Mouse (Mus musculus) forebrain, postnatal 0 days (tissue): Measurements from ENCODE around the gene Cebpzos. TPM values are rescaled to one million over a fixed set of nuclear protein-coding genes. Genes with fewer than 3 reads are reported as not detected.

ENCODE experiments used
- ATAC-seq: fragments of 200-750 bp; cut with Nextera tagmentation; 2 replicates; pipeline ENCODE4 v1.8.0; 2017; ENCODE audit warnings: mild to moderate bottlenecking, moderate library complexity
- DNase-seq: peaks from one replicate; pipeline ENCODE4 v3.0.0-alpha.2; 2015
- H3K27ac ChIP-seq: fragments of 300-500 bp; sonication (generic); 2 replicates; pipeline ENCODE4 v1.5.1; 2014; ENCODE audit warnings: low read depth, mild to moderate bottlenecking, antibody characterized with exemption, low read length, moderate library complexity, mixed read lengths
- H3K27me3 ChIP-seq: fragments of 300-500 bp; sonication (generic); 2 replicates; pipeline ENCODE4 v1.6.1; 2014; ENCODE audit warnings: mild to moderate bottlenecking, low read length, mixed read lengths; ENCODE audit not compliant: insufficient read depth
- H3K36me3 ChIP-seq: fragments of 300-500 bp; sonication (generic); 2 replicates; pipeline ENCODE4 v1.6.1; 2014; ENCODE audit warnings: mild to moderate bottlenecking, moderate library complexity; ENCODE audit not compliant: insufficient read depth
- H3K4me1 ChIP-seq: fragments of 300-500 bp; sonication (generic); 2 replicates; pipeline ENCODE4 v1.6.1; 2014; ENCODE audit warnings: antibody characterized with exemption; ENCODE audit not compliant: insufficient read depth
- H3K4me2 ChIP-seq: fragments of 300-500 bp; sonication (generic); 2 replicates; pipeline ENCODE4 v1.6.1; 2014; ENCODE audit warnings: low read depth, mild to moderate bottlenecking, moderate library complexity
- H3K4me3 ChIP-seq: fragments of 300-500 bp; sonication (generic); 2 replicates; pipeline ENCODE4 v1.5.1; 2014; ENCODE audit warnings: low read depth, low read length, mixed read lengths
- H3K9ac ChIP-seq: fragments of 300-500 bp; sonication (generic); 2 replicates; pipeline ENCODE4 v1.6.1; 2014; ENCODE audit warnings: mild to moderate bottlenecking
- H3K9me3 ChIP-seq: fragments of 300-500 bp; sonication (generic); 2 replicates; pipeline ENCODE4 v1.6.1; 2016; ENCODE audit warnings: low read length
- CTCF ChIP-seq: sonication (generic); IDR thresholded peaks from 2 replicates; pipeline ENCODE4 v1.5.1; 2016; ENCODE audit warnings: antibody characterized with exemption, control low read depth, low read depth
- WGBS: fragments of 180-500 bp; shearing (Covaris S2); extraction: QIAGEN DNeasy Blood & Tissue Kit; methylation state at CpG from one replicate; pipeline ENCODE4 v1.1.7; 2014; 5-methylcytosine and 5-hydroxymethylcytosine counted together
- polyA plus RNA-seq: library from polyadenylated mRNA; unstranded; fragments of >200 nt; fragmentation: Nextera tagmentation; extraction: Ambion mirVana; gene quantifications from 2 replicates; pipeline ENCODE4 v1.2.1, GENCODE M21; 2015
- total RNA-seq: library from RNA; depleted of rRNA; stranded (reverse); fragments of >200 nt; gene quantifications from 2 replicates; pipeline ENCODE4 v1.2.3, GENCODE M21; 2014; rRNA removed

The Cebpzos gene
- total and polyA plus RNA-seq, 2 experiments from 2014 or later: 40.1 to 127 TPM

DNA sequence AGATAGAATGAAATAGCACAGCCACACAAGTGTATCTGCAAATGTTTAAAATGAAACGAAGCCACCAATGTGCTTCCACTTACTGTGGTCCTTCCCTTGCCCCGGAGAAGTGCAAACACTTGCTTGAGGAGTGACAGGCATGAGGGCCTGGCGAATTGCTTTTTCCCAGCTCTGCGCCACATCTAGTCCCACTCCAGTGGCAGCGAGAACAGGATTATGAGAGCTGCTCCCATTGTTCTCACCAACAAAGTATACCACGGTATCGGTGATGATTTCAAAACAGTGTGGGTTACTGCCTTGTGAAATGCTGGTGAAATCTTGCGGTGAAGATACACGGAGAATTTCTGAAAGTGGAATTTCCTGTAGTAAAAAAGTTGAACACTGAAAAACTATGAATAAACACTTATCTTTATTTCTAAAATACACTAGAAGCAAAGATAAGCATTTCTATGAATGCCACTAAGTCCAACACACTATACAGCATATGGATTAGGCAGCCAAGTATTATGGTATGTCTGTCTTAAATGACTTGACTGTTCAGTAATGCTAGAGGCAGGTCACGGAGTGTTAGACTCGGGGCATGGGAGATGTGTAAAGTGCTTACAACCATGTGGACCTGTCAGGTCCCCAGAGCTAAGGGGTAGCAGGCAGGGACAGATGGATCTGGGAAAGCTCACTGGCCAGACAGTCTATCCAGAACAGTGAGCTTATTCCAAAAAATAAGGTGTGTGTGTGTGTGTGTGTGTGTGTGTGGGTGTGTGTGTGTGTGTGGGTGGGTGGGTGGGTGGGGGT is 50.0 kb downstream of the Cebpzos start:
- Histone ChIP-seq H3K27ac (no peak overlapping the region), H3K36me3 (peaks cover 20% of the 10 kb centered on the region), H3K9ac (no peak overlapping the region), H3K4me3 (no peak overlapping the region), H3K4me1 (no peaks in the 10 kb centered on the region), H3K9me3 (no peaks in the 10 kb centered on the region), H3K27me3 (no peaks in the 10 kb centered on the region), H3K4me2 (no peak overlapping the region)
- ATAC-seq (no peak), DNase-seq (no peak)
- 90% methylated on average over 11 of the region's 11 CpGs for WGBS
- TF ChIP-seq CTCF: no peak

DNA sequence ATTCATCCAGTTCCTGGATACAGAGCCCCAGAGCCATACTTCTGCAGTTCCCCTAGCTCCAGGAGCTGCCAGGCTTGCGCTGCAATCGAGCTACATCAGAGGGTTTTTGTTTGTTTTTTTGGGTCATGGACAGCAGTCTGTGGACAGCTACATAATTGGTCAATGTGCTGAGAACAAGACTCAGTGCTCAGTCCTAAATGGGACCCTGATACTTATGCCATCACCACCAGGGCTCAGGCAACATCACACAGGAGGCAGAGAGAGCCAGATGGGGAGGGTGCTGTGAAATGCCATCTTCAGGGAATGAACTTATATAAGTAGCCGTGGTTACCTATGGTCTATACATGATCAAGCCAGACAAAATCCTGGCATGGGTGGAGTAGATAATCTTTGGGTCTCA is 52.2 kb downstream of the Cebpzos start:
- no peak overlapping the region for H3K4me3 ChIP-seq
- peaks cover 13% of the 10 kb centered on the region for H3K36me3 ChIP-seq
- H3K4me2 ChIP-seq: no peak overlapping the region
- DNase-seq (no peak), ATAC-seq (no peak)
- H3K9me3 ChIP-seq: no peaks in the 10 kb centered on the region
- no peak for TF ChIP-seq CTCF
- WGBS: 82% methylated on average over 3 of the region's 3 CpGs
- no peak overlapping the region for H3K9ac ChIP-seq
- H3K27me3 ChIP-seq: no peaks in the 10 kb centered on the region
- H3K4me1 ChIP-seq: no peaks in the 10 kb centered on the region
- no peak overlapping the region for H3K27ac ChIP-seq

Other genes with a start within 250 kb of the Cebpzos start
- gene Strn, start 179.3 kb upstream of the Cebpzos start, total RNA-seq: 21.9 and 23.1 TPM in 2 replicates
- 2.1 and 4.2 TPM in 2 replicates for gene Strn, start 179.3 kb upstream of the Cebpzos start, polyA plus RNA-seq
- 34.7 and 49.6 TPM in 2 replicates for gene Heatr5b, start 81.1 kb upstream of the Cebpzos start, total RNA-seq
- gene Heatr5b, start 81.1 kb upstream of the Cebpzos start, polyA plus RNA-seq: 8.7 and 10.4 TPM in 2 replicates
- gene Gpatch11, start 80.9 kb upstream of the Cebpzos start, total RNA-seq: 25.7 and 26.2 TPM in 2 replicates
- gene Gpatch11, start 80.9 kb upstream of the Cebpzos start, polyA plus RNA-seq: 52.3 and 53.8 TPM in 2 replicates
- 2.8 and 5.4 TPM in 2 replicates for gene Eif2ak2, start 33.9 kb upstream of the Cebpzos start, total RNA-seq
- 1.7 and 3.6 TPM in 2 replicates for gene Eif2ak2, start 33.9 kb upstream of the Cebpzos start, polyA plus RNA-seq
- not detected in 2 replicates for gene Sult6b1, start 9.5 kb upstream of the Cebpzos start, total RNA-seq
- gene Sult6b1, start 9.5 kb upstream of the Cebpzos start, polyA plus RNA-seq: not detected in 2 replicates
- gene Cebpz, start 20.6 kb downstream of the Cebpzos start, total RNA-seq: 31.9 and 32.2 TPM in 2 replicates
- 49.8 and 50.0 TPM in 2 replicates for gene Cebpz, start 20.6 kb downstream of the Cebpzos start, polyA plus RNA-seq
- gene Ndufaf7, start 20.6 kb downstream of the Cebpzos start, total RNA-seq: 32.5 and 32.7 TPM in 2 replicates
- gene Ndufaf7, start 20.6 kb downstream of the Cebpzos start, polyA plus RNA-seq: 49.9 and 66.4 TPM in 2 replicates
- 28.2 and 29.7 TPM in 2 replicates for gene Prkd3, start 104.3 kb downstream of the Cebpzos start, total RNA-seq
- 8.6 and 9.6 TPM in 2 replicates for gene Prkd3, start 104.3 kb downstream of the Cebpzos start, polyA plus RNA-seq
- 24.8 and 26.3 TPM in 2 replicates for gene Qpct, start 135.4 kb downstream of the Cebpzos start, total RNA-seq
- gene Qpct, start 135.4 kb downstream of the Cebpzos start, polyA plus RNA-seq: 21.5 and 26.5 TPM in 2 replicates